Mouse (Mus musculus): Measurements from ENCODE around the gene Fam47e.

Fam47e gene

DNA sequence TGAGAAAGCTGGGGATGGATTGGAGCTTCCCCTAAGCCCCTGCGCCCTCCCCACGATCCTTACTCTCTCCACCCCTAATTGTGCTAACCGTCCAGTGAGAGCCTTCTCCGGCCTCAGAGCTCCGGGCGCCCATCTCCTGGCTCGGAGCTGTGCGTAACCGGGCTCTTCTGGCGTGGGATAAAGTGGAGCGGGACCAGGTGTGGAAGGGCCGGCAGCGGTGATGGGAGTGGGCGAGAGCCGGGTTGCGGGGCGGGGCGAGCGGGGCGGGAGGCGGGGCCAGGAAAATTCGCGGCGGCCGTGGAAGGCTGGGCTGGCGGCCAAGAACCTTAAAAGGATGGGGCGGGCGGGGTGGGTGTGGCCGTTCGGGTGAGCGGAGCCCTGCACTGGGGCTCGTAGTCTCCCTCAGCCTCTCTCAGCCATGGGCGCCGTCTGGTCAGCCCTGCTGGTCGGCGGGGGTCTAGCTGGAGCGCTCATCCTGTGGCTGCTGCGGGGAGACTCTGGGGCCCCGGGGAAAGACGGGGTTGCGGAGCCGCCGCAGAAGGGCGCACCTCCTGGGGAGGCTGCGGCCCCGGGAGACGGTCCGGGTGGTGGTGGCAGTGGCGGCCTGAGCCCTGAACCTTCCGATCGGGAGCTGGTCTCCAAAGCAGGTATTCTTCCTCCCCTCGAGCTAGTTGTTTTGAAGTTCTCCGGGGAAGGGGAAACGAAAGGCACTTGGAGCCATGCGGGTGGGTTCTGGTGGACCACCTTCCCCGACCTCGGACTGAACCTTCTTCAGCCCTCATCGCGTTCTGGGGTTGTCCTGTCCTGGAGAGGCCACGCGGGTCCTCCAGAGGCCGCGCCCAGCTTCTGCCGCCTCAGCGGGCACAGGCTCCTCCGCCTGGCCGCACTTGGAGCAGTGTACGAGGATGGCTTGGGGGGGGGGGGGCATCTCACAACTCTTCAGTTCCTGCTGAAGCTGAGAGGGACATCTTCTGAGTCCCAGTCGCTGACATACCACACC lies 48.1 kb downstream of the Fam47e start, which contains the start of gene Stbd1:
Gene Stbd1 (plus strand): TSS at position 351 of the 1,000 bp plus-strand sequence.
- peak; percentile 45 for DNase-seq

DNA sequence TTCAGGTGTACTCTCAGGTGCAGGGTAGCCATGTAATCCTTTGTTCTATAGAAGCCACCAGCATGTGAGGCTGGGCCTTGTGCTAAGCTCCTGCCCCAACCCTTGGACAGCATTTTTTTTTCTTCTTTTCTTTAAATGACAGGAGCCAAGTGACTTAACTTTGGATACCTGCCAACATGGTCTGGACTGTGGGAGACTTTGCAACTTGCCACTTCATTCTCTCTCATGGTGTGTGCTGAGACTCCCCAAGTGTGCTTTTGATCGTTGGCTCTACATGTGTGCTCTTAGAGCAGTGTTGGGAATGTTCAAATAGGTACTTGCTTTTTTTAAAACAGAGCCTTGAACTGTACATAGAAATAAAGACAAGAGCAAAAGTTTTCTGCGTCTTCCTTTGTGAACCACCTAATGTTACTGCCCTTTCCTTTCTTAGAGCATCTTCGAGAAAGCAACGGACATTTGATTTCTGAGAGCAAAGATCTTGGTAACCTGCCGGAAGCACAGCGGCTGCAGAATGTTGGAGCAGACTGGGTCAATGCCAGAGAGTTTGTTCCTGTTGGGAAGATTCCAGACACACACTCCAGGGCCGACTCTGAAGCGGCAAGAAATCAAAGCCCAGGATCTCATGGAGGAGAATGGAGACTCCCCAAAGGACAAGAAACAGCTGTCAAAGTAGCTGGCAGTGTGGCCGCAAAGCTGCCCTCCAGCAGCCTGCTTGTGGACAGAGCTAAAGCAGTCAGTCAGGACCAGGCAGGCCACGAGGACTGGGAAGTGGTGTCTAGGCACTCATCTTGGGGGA lies 49.8 kb downstream of the Fam47e start:
- peak; percentile 64 for DNase-seq

DNA sequence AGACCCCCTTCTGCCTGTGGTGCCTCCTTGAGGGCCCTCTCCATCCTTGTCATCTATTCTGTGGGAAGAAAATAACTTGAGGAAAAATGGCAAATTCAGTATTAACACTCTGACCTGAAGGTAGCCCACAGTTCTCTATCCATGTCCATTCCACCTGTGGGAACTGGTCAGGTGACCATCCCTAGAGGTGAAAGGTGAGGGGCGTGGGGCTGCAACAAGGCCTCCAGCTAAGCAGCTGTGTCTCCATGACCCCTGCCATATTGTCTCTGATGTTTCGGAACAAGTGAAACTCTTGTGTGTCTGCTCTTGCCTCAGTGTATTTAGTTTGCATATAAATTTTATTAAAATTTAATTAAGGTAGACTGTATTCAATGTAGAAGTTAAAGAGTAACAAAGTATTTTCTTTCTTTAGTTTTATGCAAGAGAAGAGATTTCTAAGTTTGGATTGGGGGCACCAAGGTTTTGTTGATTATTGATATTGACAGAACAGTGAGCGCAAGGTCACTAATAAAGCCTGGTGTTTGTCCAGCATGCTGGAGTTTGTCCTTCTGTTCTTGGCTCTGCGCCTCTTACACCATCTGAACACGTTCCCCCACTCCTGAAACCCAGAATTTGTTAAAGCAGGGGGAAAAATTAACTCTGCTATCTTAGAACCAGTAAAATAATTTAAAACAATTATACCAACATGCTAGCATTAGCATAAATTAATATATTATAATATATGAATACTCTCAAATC lies 52.8 kb downstream of the Fam47e start:
- DNase-seq: no peak

DNA sequence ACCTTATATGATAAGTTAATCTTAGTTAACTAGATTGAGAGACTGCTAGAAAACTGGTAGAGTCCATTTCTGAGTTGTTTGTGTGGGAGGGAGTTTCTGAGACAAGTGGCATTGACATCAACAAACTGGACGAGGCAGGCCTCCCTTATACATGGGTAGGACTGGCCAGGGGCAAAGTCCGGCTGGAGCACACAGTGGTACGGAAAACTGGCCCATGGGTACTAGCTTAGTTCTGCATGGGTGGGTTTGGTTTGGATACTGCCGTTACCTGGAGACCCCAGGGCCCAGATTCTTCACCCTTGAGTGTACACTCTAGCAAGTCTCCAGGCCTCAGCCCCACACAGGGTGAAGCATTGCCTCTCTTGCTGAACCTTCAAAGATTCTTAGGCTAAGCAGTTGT lies 57.9 kb downstream of the Fam47e start:
- DNase-seq: peak; percentile 62

DNA sequence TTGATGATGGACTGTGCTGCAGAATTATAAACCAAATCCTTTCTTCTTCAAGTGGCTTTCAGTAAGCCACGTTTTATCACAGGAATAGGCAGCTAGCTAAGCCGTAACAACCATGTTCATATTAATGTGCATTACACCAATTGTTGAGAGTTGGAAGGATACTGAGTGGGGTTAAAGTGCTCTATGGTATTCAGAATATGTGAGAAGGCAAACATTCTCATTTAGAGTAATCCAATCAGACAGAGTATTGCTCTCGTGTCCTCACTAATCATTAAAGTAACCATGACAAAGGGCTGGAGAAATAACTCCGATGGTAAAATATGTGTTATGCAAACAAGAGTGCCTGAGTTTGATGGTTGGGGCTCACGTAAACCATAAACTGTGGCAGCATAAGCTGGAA lies 67.0 kb downstream of the Fam47e start:
- DNase-seq: no peak

DNA sequence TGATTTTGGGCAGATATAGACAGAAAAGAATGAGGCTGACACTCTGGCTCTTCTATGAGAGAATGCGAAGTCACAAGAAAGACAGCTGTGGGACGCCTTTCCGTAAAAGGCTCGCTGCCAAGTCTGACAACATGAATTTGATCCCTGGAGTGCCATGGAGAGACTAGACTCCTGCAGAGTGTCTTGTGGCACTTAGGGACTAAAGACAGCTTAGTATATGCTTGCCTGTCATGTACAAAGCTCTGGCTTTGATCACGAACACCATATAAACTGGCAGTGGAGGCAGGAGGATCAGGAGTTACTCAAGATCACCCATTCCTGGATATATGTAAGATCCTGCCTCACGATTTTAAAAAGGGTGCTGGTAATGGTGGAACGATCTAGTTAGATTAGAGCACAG lies 73.0 kb downstream of the Fam47e start:
- no peak for DNase-seq

DNA sequence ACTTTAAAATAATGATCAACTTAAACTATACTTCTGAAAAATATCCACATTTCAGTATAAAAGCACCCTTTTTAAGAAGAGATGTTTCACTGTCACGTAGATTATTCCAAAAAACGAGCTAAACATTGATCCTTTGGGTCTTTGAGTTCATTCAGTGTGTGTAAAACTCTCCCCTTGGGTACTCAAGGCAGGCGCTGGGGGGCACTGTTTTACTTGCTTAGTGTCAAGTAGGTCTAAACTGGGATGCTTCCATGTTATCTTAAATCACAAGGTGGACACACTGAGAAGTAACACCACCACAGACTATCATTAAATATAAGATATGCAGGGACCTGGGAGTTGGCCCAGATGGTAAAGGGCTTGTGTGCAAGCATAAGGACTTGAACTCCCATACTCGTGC lies 78.7 kb downstream of the Fam47e start:
- no peak for DNase-seq

DNA sequence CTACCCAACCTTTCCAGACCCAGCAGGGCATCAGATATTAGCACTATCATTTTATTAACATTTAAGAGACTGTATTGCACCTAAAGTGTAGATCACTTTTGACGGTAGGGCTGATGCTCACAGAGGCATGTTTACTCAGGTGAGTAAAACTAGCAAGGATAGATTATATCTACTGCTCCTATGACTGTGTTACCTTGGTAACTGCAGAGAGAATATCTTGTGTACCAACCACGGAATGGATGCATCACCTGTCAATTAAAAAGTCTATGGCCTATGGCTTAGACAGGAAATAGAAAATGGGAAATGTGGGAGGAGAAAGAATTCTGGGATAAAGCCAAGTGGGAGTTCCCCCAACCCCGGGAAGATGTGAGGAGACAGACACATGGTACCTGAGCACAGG lies 80.0 kb downstream of the Fam47e start:
- no peak for DNase-seq

DNA sequence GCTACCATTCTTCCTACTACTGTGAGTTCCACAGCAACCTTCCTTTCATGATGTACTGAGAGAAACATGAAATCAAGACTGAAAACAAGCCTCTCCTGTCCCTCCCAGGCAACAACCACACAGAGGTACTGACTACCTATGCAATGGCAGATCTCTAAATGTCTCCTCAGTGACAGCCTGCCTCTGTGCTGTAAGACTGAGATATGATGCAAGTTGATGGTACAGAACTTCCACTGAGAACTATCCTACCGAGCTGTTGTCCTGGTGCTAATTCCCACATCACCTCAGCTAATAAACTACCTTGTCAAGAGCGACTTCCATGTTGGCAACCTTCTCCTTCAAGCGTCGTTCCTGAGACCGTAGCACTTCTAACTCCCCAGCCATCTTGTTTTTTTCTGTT lies 81.0 kb downstream of the Fam47e start:
- no peak for DNase-seq

DNA sequence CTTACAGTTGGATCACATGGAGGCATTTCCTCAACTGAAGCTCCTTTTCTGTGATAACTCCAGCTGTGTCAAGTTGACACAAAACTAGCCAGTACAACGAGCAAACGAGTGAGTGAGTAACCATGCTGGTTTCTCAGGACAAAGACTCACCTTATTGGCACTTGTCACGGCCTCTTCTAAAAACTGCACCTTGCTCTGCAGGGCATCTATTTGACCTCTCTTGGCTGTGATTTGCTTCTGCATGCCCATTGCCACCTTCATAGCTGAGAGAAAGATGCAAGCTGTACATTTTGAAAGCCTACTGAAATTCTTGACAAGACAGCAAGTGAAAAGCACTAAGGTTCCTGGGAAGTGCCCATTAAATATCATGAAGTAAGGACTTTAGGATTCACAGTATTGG lies 86.0 kb downstream of the Fam47e start:
- DNase-seq: peak; percentile 57
